Mouse (Mus musculus): ENCODE results near the gene Rpl31. TPM values are rescaled to one million over a fixed set of nuclear protein-coding genes. Genes with fewer than 3 reads are reported as not detected.

Rpl31 gene
- total and polyA plus RNA-seq, 2 experiments from 2014 or later, result 273 to 367 TPM

DNA sequence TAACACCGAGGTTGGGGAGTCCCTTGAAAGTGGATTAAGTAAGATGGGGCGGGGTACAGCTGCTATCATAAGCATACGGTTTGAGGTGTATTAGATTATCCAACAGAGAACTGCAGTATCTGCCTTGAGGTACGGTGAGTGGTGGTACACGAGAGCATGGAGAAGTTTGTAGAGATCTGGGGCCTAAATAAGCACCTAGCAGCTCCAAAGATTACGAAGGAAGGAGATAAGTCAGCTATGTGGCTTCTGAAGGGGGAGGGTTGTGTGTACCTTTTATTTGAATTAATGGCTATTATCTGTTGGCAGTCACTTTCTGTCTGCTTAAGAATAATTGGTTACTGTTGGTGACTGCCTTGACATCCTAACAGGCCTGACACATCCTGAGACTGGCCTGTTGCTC lies 2.8 kb downstream of the Rpl31 start:
- peaks cover 30% of the 10 kb centered on the region for H3K36me3 ChIP-seq (ENCODE audit: insufficient read depth, low read length)
- ATAC-seq (ENCODE audit: low FRiP score) (no peak), DNase-seq (ENCODE audit: low spot score) (no peak)
- no peak overlapping the region for H3K9ac ChIP-seq (replicated peaks; ENCODE audit: low read length, poor library complexity, severe bottlenecking)
- TF ChIP-seq CTCF (IDR thresholded peaks at IDR 0.05), result no peak
- H3K4me1 ChIP-seq (ENCODE audit: insufficient read depth, low read length), result peaks cover 11% of the 10 kb centered on the region
- H3K27me3 ChIP-seq (ENCODE audit: insufficient read depth, low read length), result no peaks in the 10 kb centered on the region
- no peak overlapping the region for H3K27ac ChIP-seq (ENCODE audit: low read depth, low read length)
- no peak overlapping the region for H3K4me3 ChIP-seq (ENCODE audit: low read depth, low read length)
- WGBS, result 85% methylated on average over 6 of the region's 6 CpGs
- no peaks in the 10 kb centered on the region for H3K9me3 ChIP-seq (ENCODE audit: low read length)
- no peak overlapping the region for H3K4me2 ChIP-seq (ENCODE audit: low read depth, low read length, poor library complexity, severe bottlenecking)

DNA sequence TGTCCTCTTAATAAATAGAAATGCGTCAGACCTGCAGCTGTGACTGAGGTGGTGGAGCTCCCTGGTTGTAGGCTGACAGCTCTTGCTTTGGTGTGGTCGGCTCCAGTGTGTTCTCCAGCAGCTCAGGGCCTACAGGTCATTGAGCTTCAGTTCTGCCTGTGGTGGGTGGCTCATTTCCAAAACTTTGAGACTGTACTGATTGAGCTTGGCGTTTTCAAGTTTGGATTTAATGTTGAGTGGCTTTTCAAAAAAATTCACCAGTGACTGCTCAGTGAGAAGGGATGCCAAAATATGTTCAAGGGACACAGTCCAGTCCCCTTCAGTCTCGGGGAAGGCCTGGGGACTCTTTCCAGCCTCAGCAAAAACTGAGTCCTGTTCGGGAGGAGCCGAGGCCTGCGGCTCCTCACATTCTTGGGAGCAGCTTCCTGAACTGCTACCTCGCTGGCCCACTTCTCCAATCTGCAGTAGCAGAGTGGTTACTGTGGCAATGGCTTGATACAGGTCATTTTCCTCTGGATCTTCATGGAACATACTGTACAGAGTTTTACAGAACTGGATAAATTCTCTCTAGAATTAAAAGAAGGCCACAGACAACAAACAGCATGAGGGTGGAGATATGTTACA lies 4.7 kb downstream of the Rpl31 start:
- H3K9ac ChIP-seq (replicated peaks; ENCODE audit: low read length, poor library complexity, severe bottlenecking), result no peak overlapping the region
- H3K27ac ChIP-seq (ENCODE audit: low read depth, low read length), result no peak overlapping the region
- no peak overlapping the region for H3K4me2 ChIP-seq (ENCODE audit: low read depth, low read length, poor library complexity, severe bottlenecking)
- peaks cover 8% of the 10 kb centered on the region; the same call in 1 of the 2 replicates for H3K4me1 ChIP-seq (ENCODE audit: insufficient read depth, low read length)
- H3K4me3 ChIP-seq (ENCODE audit: low read depth, low read length), result no peak overlapping the region
- peaks cover 41% of the 10 kb centered on the region for H3K36me3 ChIP-seq (ENCODE audit: insufficient read depth, low read length)
- H3K27me3 ChIP-seq (ENCODE audit: insufficient read depth, low read length), result no peaks in the 10 kb centered on the region
- DNase-seq (ENCODE audit: low spot score) (no peak), ATAC-seq (ENCODE audit: low FRiP score) (no peak)
- TF ChIP-seq CTCF (IDR thresholded peaks at IDR 0.05), result no peak
- H3K9me3 ChIP-seq (ENCODE audit: low read length), result no peaks in the 10 kb centered on the region
- WGBS, result 87% methylated on average over 8 of the region's 8 CpGs

DNA sequence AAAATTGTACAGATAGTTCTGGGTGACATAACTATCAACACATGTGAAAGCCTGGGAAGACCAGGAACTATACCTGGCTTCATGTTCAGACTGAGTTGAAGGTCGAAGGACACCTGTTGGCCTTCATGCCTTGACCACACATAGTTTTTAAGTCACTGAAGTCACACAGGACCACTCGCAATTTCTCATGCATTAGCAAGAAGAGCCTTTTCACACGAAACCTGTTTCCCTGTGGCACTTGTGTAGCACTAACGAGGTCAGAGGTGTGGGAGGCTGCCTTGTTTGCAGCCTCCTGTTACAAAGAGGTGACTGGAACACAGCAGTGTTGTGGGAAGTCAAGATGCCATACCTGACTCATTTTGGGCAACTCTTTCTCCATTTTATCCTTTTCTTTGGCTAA lies 5.7 kb downstream of the Rpl31 start:
- DNase-seq (ENCODE audit: low spot score) (no peak), ATAC-seq (ENCODE audit: low FRiP score) (no peak)
- no peaks in the 10 kb centered on the region for H3K9me3 ChIP-seq (ENCODE audit: low read length)
- H3K4me1 ChIP-seq (ENCODE audit: insufficient read depth, low read length), result peaks cover 8% of the 10 kb centered on the region; the same call in 1 of the 2 replicates
- peaks cover 44% of the 10 kb centered on the region for H3K36me3 ChIP-seq (ENCODE audit: insufficient read depth, low read length)
- no peak overlapping the region for H3K4me3 ChIP-seq (ENCODE audit: low read depth, low read length)
- WGBS, result 77% methylated on average over 4 of the region's 4 CpGs
- no peak for TF ChIP-seq CTCF (IDR thresholded peaks at IDR 0.05)
- no peak overlapping the region for H3K27ac ChIP-seq (ENCODE audit: low read depth, low read length)
- no peak overlapping the region for H3K9ac ChIP-seq (replicated peaks; ENCODE audit: low read length, poor library complexity, severe bottlenecking)
- H3K4me2 ChIP-seq (ENCODE audit: low read depth, low read length, poor library complexity, severe bottlenecking), result no peak overlapping the region
- H3K27me3 ChIP-seq (ENCODE audit: insufficient read depth, low read length), result no peaks in the 10 kb centered on the region

DNA sequence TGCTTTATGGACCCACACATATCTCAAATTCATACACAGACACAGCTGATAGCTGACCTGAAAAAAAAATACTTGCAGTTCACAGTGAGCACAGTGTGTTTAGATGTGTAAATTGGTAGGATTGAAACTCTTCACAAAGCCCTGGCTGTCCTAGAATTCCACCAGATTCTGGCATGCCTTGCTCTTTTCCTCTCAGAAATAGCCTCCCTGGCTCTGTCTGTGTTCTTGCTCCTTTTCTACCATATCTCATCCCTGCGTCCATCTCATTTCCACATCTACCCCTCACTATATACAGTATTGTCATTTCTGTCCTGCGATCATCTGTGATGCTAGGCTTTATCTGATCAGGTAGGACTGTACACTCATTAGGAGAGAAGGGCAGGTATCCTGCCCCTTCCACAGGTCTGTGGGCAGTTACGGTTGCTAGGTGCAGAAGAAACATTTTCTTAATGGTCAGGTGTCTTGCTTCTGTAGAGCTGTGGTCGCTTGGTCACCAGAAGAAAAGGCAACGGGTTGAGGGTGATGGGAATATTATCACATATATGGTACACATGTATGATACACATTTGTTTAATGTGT lies 6.7 kb downstream of the Rpl31 start:
- 89% methylated on average over 5 of the region's 5 CpGs for WGBS
- TF ChIP-seq CTCF (IDR thresholded peaks at IDR 0.05), result no peak
- no peak overlapping the region for H3K9ac ChIP-seq (replicated peaks; ENCODE audit: low read length, poor library complexity, severe bottlenecking)
- H3K9me3 ChIP-seq (ENCODE audit: low read length), result no peaks in the 10 kb centered on the region
- DNase-seq (ENCODE audit: low spot score) (no peak), ATAC-seq (ENCODE audit: low FRiP score) (no peak)
- no peaks in the 10 kb centered on the region for H3K27me3 ChIP-seq (ENCODE audit: insufficient read depth, low read length)
- H3K27ac ChIP-seq (ENCODE audit: low read depth, low read length), result no peak overlapping the region
- no peak overlapping the region for H3K4me3 ChIP-seq (ENCODE audit: low read depth, low read length)
- H3K4me2 ChIP-seq (ENCODE audit: low read depth, low read length, poor library complexity, severe bottlenecking), result no peak overlapping the region
- peaks cover 4% of the 10 kb centered on the region; the same call in 1 of the 2 replicates for H3K4me1 ChIP-seq (ENCODE audit: insufficient read depth, low read length)
- peaks cover 46% of the 10 kb centered on the region for H3K36me3 ChIP-seq (ENCODE audit: insufficient read depth, low read length)

GRCm38 (mm10) chr1:39376121-39376520 lies 8.5 kb downstream of the Rpl31 start:
- no peaks in the 10 kb centered on the region for H3K4me1 ChIP-seq (ENCODE audit: insufficient read depth, low read length)
- H3K4me3 ChIP-seq (ENCODE audit: low read depth, low read length), result no peak overlapping the region
- no peak overlapping the region for H3K9ac ChIP-seq (replicated peaks; ENCODE audit: low read length, poor library complexity, severe bottlenecking)
- TF ChIP-seq CTCF (IDR thresholded peaks at IDR 0.05), result no peak
- DNase-seq (ENCODE audit: low spot score) (no peak), ATAC-seq (ENCODE audit: low FRiP score) (no peak)
- 93% methylated on average over 7 of the region's 7 CpGs for WGBS
- no peaks in the 10 kb centered on the region for H3K9me3 ChIP-seq (ENCODE audit: low read length)
- no peak overlapping the region for H3K4me2 ChIP-seq (ENCODE audit: low read depth, low read length, poor library complexity, severe bottlenecking)
- peaks cover 40% of the 10 kb centered on the region for H3K36me3 ChIP-seq (ENCODE audit: insufficient read depth, low read length)
- no peaks in the 10 kb centered on the region for H3K27me3 ChIP-seq (ENCODE audit: insufficient read depth, low read length)
- H3K27ac ChIP-seq (ENCODE audit: low read depth, low read length), result no peak overlapping the region

GRCm38 (mm10) chr1:39376726-39377240 lies 9.1 kb downstream of the Rpl31 start:
- H3K9ac ChIP-seq (replicated peaks; ENCODE audit: low read length, poor library complexity, severe bottlenecking), result no peak overlapping the region
- 95% methylated on average over 9 of the region's 9 CpGs for WGBS
- H3K27ac ChIP-seq (ENCODE audit: low read depth, low read length), result no peak overlapping the region
- H3K4me1 ChIP-seq (ENCODE audit: insufficient read depth, low read length), result no peaks in the 10 kb centered on the region
- H3K9me3 ChIP-seq (ENCODE audit: low read length), result no peaks in the 10 kb centered on the region
- H3K27me3 ChIP-seq (ENCODE audit: insufficient read depth, low read length), result no peaks in the 10 kb centered on the region
- no peak overlapping the region for H3K4me3 ChIP-seq (ENCODE audit: low read depth, low read length)
- no peak overlapping the region for H3K4me2 ChIP-seq (ENCODE audit: low read depth, low read length, poor library complexity, severe bottlenecking)
- peaks cover 37% of the 10 kb centered on the region for H3K36me3 ChIP-seq (ENCODE audit: insufficient read depth, low read length)
- no peak for TF ChIP-seq CTCF (IDR thresholded peaks at IDR 0.05)
- ATAC-seq (ENCODE audit: low FRiP score) (no peak), DNase-seq (ENCODE audit: low spot score) (no peak)

Data from midbrain, postnatal 0 days (tissue).